Mouse (Mus musculus) heart, adult 2 months (tissue): ENCODE measurements around the gene Trp73. TPM values are rescaled to one million over a fixed set of nuclear protein-coding genes. Genes with fewer than 3 reads are reported as not detected.

Source experiments
- DNase-seq, 2 experiments: peaks; one replicate each; pipeline ENCODE4 v3.0.0; 2021
- H3K27ac ChIP-seq: fragments of 200-600 bp; 2 replicates; pipeline ENCODE4 v1.8.1; 2022
- H3K27me3 ChIP-seq: fragments of 200-500 bp; 2 replicates; pipeline ENCODE4 v1.6.1; 2012; ENCODE audit warnings: mild to moderate bottlenecking, low read length, inconsistent platforms, mixed read lengths; ENCODE audit not compliant: control insufficient read depth, insufficient read depth
- H3K36me3 ChIP-seq: fragments of 200-500 bp; 2 replicates; pipeline ENCODE4 v1.6.1; 2012; ENCODE audit warnings: low read length, inconsistent platforms; ENCODE audit not compliant: control insufficient read depth, insufficient read depth
- H3K4me1 ChIP-seq: fragments of 200-500 bp; 2 replicates; pipeline ENCODE4 v1.6.1; 2011; ENCODE audit warnings: low read length; ENCODE audit not compliant: control insufficient read depth, insufficient read depth
- H3K4me3 ChIP-seq: fragments of 200-600 bp; 2 replicates; pipeline ENCODE4 v1.8.1; 2022
- H3K79me2 ChIP-seq: fragments of 200-500 bp; replicated peaks from 2 replicates; pipeline ENCODE4 v1.6.1; 2012; ENCODE audit warnings: mild to moderate bottlenecking, inconsistent platforms, low read length, moderate library complexity, mixed read lengths; ENCODE audit not compliant: control insufficient read depth, insufficient read depth
- H3K9ac ChIP-seq: fragments of 200-500 bp; 2 replicates; pipeline ENCODE4 v1.6.1; 2012; ENCODE audit warnings: low read depth, mild to moderate bottlenecking, control low read depth, inconsistent platforms, low read length, mixed read lengths
- CTCF ChIP-seq: fragments of 200-600 bp; IDR thresholded peaks from 2 replicates; pipeline ENCODE4 v1.8.1; 2022; ENCODE audit warnings: antibody characterized with exemption, mild to moderate bottlenecking, moderate library complexity
- EP300 ChIP-seq: fragments of 200-500 bp; IDR thresholded peaks from 2 replicates; pipeline ENCODE4 v1.6.1; 2011; ENCODE audit warnings: low read depth, low read length, control low read depth; ENCODE audit not compliant: insufficient read depth
- POLR2A ChIP-seq: fragments of 200-500 bp; IDR thresholded peaks from 2 replicates; pipeline ENCODE4 v1.6.1; 2011; ENCODE audit warnings: mild to moderate bottlenecking, low read depth, low read length, control low read depth; ENCODE audit not compliant: insufficient read depth
- WGBS: fragments of 180-500 bp; shearing (Covaris S2); methylation state at CpG from one replicate; pipeline ENCODE4 v1.1.7; 2018; 5-methylcytosine and 5-hydroxymethylcytosine counted together
- intact Hi-C: fragments of 180-260 bp; cut with DNase I; formaldehyde crosslinking; loops from one replicate; pipeline ENCODE4 v1.15.1; 2025
- polyA plus RNA-seq: library from polyadenylated mRNA; depleted of rRNA; stranded (reverse); fragments of >200 nt; gene quantifications from 2 replicates; pipeline ENCODE4 v1.2.3, GENCODE M21; 2012
- total RNA-seq, 2 experiments: library from RNA; stranded (reverse); gene quantifications; 2 replicates each; pipeline ENCODE4 v1.2.3; 2021

Gene Trp73
- total and polyA plus RNA-seq, 3 experiments = 0.39 TPM; not detected in 2

DNA sequence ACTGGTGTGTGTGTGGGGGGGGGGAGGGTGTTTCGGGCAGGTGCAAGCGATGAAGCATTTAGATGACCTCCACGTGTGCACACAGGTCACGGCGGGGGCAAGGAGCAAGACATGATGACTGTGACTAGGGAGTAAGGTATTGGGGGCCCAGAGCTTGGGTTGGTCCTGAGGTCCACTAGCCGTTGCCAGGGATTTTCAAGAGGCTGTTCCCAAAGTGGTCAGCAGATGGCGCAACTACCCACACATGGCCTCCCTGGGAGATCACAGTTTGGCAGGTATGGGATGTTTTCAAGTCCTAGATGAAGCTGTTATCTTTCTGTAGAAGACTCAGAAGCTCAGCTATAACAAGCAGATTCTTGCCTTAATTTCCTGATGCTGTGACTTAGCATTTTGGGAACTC is 23.3 kb upstream of the Trp73 start:
- no peaks in the 10 kb centered on the region for H3K36me3 ChIP-seq
- DNase-seq = peak; percentile 67 to 87
- no peak for TF ChIP-seq POLR2A
- TF ChIP-seq CTCF = peak; percentile 88
- peak; percentile 90 for TF ChIP-seq EP300
- H3K27me3 ChIP-seq = no peaks in the 10 kb centered on the region
- WGBS = 13% methylated on average over 7 of the region's 7 CpGs
- H3K4me1 ChIP-seq = peaks cover 8% of the 10 kb centered on the region
- H3K27ac ChIP-seq = no peak overlapping the region
- intact Hi-C loops = loop anchor here (1.0 to 10.0 kb wide), 4 partner anchors 44 to 662 kb away; partner anchors contain the start of gene Arhgef16
- H3K4me3 ChIP-seq = no peak overlapping the region
- H3K79me2 ChIP-seq = peaks cover 3% of the 10 kb centered on the region
- no peak overlapping the region for H3K9ac ChIP-seq

DNA sequence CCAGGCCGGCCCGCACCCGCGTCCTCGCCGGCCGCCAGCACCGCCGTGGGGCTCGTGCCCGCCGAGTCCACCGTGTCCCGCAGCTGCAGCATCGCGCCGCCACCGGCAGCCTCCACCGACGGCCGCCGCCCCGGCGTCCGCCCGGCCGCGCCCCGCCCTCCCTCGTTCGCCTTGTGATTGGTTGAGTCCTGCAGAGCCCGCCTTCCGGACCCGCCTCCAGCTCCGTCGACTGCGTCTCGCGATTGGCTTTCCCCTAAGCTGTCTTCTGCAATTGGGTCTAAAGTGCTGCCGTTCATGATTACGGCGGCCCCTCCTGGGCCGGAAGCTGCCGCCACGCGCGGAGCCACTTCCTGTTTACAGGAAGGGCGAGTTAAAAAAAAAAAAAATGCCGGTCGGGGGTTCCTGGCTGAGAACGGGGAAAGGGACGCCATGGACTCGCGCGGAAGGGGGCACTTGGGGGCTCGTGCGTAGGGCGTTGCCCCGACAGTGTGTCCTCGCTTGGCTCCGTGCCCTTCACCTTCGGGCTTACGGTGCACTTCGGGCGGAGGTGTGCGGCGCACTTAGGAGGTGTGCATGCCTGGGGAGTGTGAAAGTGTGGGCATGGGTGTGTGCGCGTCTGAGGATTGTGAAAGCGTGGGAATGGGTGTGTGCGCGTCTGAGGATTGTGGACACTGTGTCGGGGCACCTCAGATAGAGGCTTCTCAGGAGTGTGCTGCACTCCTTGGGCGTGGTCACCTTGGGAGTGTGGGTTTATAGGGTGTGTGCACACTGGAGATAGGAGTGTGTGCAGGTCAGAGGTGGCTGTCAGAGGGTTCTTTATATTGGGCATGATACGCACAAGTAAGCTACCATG is 20.8 kb upstream of the Trp73 start, which contains the start of gene Tprgl:
Gene Tprgl, minus strand, starts transcription at position 129 of the 853 bp plus-strand sequence.
- TF ChIP-seq CTCF = no peak
- 0 out of 2 replicates have a peak, but pooled peaks have one; percentile 5 for TF ChIP-seq EP300
- peak; percentile 46; the same call in 1 of the 2 replicates for TF ChIP-seq POLR2A
- Histone ChIP-seq H3K27ac (peak within 1 kb of the TSS; percentile 99), H3K79me2 (peaks cover 3% of the 10 kb centered on the region), H3K36me3 (no peaks in the 10 kb centered on the region), H3K27me3 (no peaks in the 10 kb centered on the region), H3K4me1 (peaks cover 8% of the 10 kb centered on the region), H3K4me3 (peak within 1 kb of the TSS; percentile 97), H3K9ac (peak within 1 kb of the TSS; percentile 96)
- peak; percentile 97 to 99 for DNase-seq
- WGBS = under 1% methylated on average over 75 of the region's 75 CpGs
- intact Hi-C loops = loop anchor here (10.0 kb wide), 1 partner anchor 664 kb away; no protein-coding TSS in a partner anchor

DNA sequence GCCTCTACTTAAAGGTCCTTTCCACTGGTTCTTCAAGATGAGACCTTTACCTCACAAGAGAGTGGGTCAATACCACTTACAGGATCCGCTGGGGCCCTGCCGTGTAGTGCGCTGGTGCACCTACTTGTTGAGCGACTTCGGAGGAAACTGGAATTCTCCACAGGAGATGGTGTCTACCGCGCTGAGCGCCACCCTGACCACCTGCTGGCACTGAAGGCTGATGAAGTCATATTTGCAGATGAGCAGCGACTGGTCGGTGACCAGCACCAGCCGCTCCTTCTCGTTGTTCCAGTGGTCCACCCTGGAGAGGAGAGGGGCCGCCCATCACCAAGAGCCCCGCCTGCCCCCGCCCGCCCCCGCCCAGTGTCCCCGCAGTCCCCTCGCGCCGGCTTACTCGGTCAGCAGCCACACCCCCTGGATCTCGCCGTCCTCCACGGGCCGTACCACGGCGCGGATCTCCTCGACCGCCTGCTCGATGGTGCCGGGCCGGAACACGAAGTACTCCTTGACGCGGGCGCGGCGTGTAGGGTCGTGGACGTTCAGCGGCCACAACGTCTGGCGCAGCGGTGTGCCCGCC is 20.0 kb upstream of the Trp73 start:
- peak overlapping the region; percentile 87 for H3K4me3 ChIP-seq
- no peaks in the 10 kb centered on the region for H3K36me3 ChIP-seq
- peaks cover 8% of the 10 kb centered on the region for H3K4me1 ChIP-seq
- H3K79me2 ChIP-seq = peaks cover 3% of the 10 kb centered on the region
- WGBS = under 1% methylated on average over 47 of the region's 47 CpGs
- peak overlapping the region; percentile 95 for H3K27ac ChIP-seq
- peak overlapping the region; percentile 96 for H3K9ac ChIP-seq
- no peaks in the 10 kb centered on the region for H3K27me3 ChIP-seq
- no peak for DNase-seq
- intact Hi-C loops = loop anchor here (2.0 to 10.0 kb wide), 4 partner anchors 17 to 665 kb away; partner anchors contain the start of genes Lrrc47 and Wrap73
- no peak for TF ChIP-seq POLR2A
- TF ChIP-seq EP300 = 0 out of 2 replicates have a peak, but pooled peaks have one; percentile 3
- no peak for TF ChIP-seq CTCF

DNA sequence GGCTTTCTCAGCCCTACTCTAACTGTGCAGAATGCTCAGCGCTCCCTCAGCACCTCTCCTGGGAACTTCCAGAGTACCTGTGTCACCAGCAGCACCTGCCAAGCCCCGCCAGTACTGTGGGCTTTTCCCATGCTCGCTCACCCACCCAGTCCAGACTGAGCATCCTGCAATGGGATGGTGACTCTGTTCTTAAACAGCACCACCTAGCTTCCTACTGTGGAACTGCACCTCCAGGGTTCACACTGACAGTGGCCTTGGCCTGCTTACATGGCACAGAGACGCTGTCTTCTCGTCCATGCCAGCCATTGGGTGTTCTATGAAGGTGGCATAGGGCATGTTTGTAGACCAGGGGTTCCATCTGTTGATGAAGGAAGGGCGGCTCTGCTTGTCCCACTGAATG is 19.0 kb upstream of the Trp73 start:
- Histone ChIP-seq H3K27ac (no peak overlapping the region), H3K27me3 (no peaks in the 10 kb centered on the region), H3K36me3 (no peaks in the 10 kb centered on the region), H3K9ac (no peak overlapping the region), H3K4me3 (no peak overlapping the region; the same call in 1 of the 2 replicates), H3K79me2 (peaks cover 3% of the 10 kb centered on the region), H3K4me1 (peaks cover 8% of the 10 kb centered on the region)
- peak; percentile 81 to 83 for DNase-seq
- intact Hi-C loops = loop anchor here (2.0 to 5.0 kb wide), 3 partner anchors 16 to 147 kb away; partner anchors contain the start of genes Lrrc47 and Wrap73
- TF ChIP-seq CTCF (no peak; the same call in 1 of the 2 replicates), POLR2A (no peak), EP300 (no peak)
- WGBS = 10% methylated on average over 6 of the region's 6 CpGs

DNA sequence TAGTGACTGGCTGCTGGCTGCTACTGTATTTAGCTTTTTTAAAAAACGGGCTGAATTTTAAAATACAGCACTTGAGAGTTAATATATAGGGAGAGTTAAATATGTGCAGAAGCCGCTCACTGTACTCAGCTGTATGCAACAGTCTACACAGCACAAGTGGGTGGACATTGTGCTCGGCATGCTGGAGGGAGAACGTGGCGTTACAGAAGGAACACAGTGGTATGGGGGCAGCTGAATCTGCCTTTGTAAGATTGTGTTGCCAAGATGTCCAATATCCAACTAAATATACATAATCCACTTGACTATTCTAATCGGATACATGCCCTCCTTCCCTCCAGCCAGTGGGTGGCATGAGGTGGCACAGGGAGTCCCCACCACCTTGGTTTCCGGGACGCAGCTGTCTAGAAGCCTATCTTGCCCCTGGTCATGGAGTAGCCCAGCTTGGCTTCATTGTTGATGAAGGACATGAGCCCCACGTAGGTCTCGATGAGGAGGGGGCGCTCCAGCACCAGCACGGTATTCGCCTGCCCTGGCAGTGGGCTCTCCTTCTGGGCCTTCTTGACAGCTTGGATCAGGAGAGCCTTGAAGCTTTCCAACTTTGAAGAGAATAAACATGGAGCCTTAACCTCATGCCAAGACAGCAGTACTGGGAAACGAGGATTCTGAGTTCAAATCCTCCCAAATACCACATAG is 18.1 kb upstream of the Trp73 start:
- no peak overlapping the region for H3K27ac ChIP-seq
- TF ChIP-seq CTCF = no peak
- TF ChIP-seq POLR2A = no peak
- TF ChIP-seq EP300 = no peak
- no peak for DNase-seq
- 94% methylated on average over 14 of the region's 14 CpGs for WGBS
- H3K4me1 ChIP-seq = peaks cover 8% of the 10 kb centered on the region
- H3K4me3 ChIP-seq = no peak overlapping the region
- H3K79me2 ChIP-seq = peaks cover 3% of the 10 kb centered on the region
- H3K36me3 ChIP-seq = no peaks in the 10 kb centered on the region
- no peaks in the 10 kb centered on the region for H3K27me3 ChIP-seq
- no peak overlapping the region for H3K9ac ChIP-seq
- intact Hi-C loops = loop anchor here (2.0 to 5.0 kb wide), 3 partner anchors 15 to 146 kb away; partner anchors contain the start of genes Lrrc47 and Wrap73
